Mouse (Mus musculus): Measurements from ENCODE around the gene Add1.

The Add1 gene

DNA sequence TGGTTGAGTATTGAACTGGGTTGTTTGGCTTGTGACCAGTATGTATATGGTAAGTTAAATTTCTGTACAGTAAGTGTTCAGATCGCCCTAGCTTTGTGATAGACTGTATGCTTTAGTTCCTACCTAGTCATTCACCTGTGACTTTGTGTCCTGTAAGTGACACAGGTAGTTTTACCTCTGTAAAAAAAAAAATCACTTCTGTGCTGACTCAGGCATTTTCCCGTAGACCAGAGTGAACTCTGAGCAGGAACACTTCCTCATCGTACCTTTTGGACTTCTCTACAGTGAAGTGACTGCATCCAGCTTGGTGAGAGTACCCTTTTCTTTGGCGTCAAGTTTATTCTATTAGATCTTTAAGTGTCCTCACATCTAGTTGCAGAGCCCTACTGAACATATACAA is 36.5 kb downstream of the Add1 start:
- DNase-seq = no peak

DNA sequence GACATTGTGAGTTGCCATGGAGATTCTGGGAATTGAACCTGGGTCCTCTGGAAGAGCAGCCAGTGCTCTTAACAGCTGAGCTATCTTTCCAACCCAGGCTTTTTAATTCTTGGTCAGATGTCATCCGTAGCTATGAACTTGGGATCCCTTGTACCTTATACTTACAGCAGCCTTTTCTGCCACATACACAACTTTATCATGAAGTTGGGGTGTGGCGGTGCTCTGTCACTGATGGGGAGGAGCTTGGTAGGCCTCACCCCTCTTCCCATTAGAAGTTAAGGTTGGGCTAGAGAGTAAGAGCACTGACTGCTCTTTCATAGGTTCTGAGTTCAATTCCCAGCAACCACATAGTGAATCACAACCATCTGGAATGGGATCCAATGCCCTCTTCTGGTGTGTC is 59.5 kb downstream of the Add1 start:
- DNase-seq = no peak

DNA sequence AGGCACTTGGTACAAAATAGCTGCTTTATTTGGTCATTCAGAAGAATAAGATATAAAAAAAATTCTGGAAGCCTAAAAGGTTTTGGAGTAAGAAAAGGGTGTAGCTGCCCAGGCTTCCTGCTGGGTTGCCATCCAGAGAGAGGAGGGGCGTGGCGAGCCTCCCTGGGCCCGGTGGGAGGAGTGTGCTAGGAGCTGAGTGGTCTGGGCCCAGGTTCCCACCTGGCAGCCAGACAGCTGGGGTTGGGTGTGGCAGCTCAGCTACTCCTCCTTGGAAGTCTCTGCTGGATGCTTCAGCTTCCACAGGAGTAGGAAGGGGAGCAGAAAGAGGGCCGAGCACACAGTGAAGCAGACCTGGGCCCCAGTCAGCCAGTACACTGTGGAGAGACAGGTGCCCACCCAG is 60.2 kb downstream of the Add1 start:
- DNase-seq = no peak

DNA sequence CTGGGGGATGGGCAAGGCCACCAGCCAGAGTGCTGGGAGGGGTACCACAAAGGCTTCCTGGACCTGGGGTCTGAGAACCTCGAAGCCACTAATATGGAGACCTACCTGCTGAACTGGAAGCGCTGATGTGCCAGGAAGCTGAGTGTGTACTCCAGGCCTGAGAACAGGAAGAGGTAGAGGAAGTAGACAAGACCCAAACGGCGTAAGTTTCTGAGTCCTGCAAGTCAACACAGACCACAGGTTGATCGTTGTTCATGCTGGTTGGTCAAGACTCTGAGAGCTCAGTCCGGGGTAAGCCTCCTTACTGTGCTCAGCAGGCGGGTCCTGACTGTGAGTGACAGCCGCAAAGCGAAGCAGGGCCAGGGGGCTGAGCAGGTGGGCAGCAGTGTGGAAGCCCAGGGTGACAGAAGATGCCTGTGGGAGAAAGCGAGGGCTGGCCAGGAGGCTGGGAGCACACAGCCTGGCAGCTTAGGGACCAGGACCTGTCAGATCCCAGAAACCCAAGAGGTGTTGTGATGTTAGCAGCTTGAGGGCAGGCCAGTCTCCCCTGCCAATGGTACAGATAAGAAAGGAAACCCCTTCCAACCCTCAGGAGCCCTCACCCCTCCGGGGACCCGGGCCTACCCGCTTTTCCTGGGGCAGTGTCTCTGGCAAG is 61.4 kb downstream of the Add1 start:
- DNase-seq = no peak

DNA sequence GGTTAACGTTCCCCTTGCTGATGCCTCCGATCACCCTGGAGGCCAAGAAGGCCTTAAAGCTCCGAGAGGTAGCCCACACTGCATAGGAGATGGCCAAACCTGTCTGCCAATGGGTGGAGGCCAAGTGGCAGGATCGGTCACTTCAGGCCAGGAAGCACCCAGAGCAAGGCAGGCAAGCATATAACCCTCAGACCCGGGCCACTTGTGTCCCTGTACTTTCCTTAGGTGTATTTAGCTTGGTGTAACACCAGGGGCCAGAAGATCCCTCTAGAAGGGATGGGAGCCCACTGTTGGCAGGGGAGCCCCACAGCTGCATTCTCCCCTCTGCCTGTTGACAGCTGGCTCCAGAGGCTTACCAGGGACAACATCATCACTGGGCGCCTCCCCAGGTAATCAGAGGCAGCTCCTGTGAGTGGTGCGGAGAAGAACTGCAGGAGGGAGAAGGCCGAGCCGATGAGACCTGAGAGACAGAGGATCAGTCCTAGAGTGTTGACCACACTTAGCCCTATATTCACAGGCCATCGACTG is 62.3 kb downstream of the Add1 start:
- DNase-seq = no peak

DNA sequence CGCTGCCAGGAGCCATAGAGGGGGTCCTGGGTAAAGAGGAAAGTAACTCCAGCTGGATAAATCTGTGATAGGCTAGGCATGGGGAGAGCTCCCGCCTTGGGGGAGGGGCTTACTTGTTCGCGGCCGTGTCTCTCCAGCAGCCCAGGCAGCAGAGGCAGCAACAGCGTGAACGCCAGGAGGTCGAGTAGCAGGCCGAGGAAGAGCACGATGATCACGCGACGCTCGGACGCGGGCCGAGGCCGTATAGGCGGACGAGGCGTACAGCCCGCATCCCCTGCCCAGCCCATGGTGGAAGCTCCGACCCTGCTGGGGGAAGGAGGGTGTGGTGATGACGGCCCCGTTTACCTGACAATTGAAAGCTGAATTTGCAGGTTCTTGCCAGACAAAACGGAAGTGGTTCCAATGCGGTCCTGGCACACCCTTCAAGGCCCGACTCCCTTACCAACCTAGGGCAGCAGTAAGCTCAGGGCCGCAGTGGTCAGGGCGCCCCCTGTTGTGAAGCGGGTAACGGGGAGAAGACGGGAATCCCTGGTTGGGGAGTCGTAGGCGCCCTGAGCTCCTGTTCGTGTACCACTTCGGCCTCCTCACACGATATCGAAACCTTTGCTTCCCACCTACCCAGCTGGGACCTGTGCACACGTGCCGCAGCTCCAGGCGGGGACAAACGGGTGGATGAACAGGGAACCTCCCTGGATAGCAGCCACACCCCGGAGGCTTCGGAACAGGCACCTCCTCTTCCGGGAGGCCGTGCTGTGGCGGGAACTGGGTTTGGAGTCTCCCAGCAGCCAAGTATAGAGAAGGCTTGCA is 63.2 kb downstream of the Add1 start, which contains the start of gene Mfsd10:
Gene Mfsd10 (minus strand): TSS at position 732 of the 807 bp plus-strand sequence.
- DNase-seq = peak; percentile 55 to 69

DNA sequence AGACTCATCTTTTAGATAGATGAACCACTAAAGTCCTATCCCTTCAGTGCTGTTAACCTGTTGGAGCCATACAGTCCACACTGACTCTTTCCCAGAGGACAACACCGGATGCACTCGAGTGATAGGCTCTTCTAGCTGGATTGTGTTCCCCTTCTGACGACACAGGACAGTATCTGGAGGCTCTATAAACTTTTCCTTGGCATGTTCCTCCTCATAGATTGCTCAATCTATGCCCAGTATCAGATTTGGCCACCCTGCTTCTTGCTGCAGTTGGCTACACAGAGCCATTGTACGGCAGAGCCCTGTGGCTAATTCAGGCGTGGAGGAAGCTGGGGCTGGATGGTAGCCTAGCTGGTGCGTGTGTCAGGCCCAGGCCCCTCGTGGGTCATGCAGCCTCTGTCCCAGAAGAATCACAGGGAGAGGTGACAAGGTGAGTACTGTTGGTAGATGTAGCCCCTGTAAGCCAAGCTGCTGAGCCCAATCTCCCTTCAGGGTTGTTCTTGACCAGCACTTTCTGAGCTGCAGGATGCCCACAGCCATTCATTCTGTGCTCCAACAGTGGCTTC is 64.2 kb downstream of the Add1 start:
- no peak for DNase-seq

DNA sequence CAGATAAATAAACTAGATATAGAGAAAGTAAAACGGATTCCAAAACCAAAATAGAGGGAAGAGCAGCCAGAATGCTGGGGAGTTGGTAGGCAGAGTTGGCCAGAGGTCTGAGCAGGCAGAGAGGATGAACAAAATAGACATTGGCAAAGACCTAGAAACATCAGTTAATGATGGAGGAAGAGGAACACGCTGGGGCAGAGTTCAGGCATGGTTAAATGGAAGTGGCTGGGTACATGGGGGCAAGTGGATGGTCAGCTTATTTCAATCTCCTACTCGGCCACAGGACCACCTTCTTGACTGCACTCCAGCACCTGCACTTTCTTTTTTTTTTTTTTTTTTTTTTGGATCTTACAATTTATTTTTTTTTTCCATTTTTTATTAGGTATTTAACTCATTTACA is 68.5 kb downstream of the Add1 start:
- no peak for DNase-seq

DNA sequence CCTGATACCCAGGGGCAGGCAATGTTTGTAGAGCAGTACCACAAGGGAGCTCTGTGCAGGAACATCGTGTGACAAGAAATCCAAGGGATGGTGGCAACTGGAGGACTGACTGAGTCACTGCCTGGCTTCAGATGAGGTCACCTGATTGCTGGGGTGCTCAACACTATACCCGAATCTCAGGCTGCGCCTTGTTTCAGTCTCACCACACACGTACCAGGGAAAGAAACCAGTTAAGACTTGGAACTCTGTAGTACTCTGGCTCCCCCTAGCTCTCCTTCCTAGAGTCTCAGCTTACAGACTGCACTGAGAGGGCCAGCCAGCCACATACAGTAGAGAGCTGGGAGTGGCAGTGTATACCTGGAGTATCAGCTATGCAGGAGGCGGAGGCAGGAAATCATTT is 69.5 kb downstream of the Add1 start:
- DNase-seq = peak in 1 of 2 experiments; percentile 23

DNA sequence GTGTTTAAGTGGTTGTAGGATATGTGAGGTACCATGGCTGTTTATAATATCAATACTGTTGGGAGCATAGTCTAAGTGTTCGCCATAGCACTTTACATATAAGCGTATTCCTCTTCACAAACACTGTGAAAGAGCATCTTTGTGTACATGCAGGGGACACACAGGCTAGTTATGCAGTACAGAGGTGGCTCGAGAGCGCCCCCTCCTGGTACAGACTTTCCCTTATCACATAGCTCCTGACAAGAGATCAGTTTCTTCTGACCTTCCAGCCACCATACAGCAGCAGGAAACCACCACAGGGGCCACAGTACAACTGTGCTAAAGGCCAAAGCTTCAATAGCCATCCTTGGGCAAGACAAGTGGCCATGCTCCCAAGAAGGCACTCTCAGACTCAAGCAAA is 74.1 kb downstream of the Add1 start:
- DNase-seq = peak in 1 of 2 experiments; percentile 37

DNA sequence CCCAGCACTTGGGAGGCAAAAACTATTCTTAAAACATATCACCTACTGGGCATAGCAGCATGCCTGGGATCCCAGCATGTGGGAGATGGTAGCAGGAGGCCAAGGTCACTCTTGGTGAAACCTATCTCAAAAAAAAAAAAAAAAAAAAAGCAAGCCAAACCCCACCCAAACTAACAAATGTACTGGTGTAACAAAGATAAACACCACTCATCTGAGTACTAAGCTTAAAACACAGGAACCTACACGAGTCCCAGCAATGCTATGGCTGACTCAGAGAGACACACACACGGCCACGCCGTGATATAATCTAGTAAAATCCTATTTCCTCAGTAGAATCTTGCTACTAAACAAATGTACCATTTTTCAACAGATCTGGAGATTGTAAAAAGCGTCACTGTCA is 79.5 kb downstream of the Add1 start:
- no peak for DNase-seq

DNA sequence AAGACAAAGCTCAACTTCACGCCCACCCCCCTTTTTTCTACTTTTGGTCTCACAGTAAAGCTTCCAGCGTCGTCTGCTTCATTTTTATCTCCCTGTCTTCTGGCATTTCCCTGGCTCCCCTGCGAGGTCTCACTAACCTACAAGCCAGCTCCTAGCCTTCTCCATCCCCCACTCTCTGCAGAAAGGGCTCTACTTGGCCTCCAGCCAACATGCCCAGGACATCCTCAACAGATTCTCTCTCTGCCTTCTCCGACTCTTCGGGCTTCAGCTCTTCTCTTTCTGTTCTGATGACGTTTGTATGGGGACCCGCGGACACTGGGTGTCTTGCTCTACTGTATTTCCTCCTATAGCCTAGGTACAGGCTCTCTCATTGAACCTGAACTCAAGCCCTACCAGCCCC is 81.4 kb downstream of the Add1 start:
- DNase-seq = no peak

DNA sequence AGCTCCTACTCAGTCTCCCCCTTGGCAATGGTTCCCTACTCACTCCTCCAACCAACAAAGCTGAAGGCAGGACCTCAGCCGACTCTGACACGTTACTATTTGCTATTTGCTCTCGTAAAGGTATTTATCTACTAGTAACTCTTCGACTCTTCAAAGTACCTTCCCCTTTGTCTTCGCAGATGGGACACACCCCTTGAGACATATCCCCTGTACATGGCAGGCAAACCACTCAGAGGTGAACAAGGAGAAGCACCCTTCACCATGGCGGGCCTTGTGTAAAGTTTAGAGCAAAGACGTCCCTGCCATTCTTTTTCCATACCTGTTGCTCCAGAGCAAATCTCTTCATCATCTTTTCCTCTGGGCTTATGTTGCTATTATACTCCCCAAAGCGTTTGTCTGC is 84.1 kb downstream of the Add1 start:
- no peak for DNase-seq

DNA sequence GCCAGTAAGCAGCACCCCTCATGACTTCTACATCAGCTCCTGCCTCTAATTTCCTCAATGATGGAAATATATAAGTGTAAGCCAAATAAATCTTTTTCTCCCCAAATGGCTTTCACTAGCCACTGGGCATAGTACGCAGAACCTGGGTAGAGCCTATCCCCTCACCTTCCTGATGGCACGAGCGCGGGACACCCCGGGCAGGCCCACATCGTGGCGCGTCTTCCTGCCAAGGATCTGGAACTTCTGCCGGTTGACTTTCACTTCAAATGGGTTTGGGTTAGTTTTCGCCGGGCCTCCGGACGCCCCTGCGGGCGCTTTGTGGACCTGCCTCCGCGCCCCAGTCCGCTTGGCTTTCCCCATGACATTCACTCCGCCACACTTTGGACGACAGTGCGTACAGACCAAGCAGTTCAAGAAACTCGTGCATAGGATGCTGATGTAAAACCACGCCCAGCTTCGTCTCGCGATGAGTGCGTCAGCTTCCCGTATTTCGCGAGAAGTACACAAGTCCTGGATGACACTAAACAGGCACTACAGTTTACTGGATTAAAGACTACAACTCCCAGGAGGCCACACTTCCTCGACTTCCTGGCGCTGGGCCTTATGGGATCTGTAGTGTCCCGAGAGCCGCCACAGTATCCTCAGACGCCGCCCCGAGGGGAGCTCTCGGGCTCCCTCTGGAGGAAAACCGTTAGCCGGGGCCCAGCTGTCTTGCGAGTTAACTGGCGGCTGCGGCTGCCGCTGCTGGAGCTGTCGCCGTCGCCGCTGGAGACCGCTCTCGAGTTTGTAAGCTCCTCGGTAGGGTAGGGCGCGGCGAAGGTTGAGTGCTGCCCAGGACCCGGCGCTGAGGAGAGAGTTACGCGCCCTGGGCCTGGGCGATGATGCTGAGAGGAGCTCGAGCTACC is 86.5 kb downstream of the Add1 start, which contains the start of the genes Nop14 and Grk4:
Gene Nop14 (minus strand): TSS at position 463 of the 905 bp plus-strand sequence.
Gene Grk4 (plus strand): TSS at position 694 of the 905 bp plus-strand sequence.
- peak; percentile 98 to 100 for DNase-seq

DNA sequence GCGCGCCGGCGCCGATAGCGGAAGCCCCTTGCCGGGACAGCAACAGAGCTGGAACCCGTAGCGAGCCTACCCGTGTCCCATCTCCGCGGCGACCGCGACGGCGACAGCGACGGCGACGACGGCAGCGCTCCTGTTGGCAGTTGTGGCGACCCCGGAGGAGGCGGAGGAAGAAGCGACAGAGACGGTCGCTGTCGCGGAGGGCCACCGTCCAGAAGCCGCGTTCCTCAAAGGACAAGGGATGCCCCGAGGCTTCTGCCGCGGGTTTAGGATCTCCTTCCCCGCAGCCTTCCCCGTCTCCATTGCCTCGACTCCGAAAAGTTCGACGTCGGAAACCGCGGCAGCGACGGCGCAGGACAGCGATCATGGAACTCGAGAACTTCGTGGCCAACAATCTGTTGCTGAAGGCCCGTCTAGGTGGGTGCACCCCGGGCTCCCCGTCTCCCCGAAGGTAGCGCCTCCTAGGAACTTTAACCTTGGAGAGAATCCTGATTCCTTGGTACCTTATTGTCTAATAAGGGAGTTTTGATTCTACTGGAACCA is 87.2 kb downstream of the Add1 start:
- no peak for DNase-seq

DNA sequence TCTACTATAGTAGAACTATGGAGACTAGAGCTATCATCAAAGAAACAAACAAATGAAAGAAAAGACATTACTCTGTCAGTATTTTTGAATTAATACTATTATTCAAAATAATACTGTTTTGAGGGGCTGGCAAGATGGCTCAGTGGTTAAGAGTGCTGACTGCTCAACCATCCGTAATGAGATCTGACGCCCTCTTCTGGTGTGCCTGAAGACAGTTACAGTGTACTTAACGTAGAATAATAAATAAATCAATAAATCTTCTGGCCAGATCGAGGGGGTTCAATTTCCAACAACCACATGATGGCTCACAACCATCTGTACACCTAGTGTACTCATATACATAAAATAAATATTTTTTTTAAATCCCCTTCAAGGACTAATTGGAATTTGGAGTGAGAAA is 88.4 kb downstream of the Add1 start:
- DNase-seq = no peak

DNA sequence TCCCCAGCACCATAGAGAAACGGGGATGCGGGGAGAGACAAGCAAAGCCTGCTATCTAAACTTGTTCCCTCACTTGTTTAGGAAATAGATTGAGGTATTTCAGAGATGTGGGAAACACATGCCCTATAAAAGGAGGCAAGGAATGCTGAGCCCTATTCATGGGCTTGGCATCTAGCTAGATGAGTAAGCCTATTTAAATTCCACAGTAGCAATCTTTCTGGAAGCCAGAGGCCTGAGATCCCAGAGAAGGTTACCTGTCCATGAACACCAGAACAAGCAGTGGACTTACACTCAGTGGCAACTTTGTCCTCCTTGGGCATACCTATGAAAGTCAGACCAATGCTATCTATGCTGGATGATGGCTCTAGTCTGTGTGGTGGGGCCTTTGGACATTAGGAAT is 89.8 kb downstream of the Add1 start:
- no peak for DNase-seq

DNA sequence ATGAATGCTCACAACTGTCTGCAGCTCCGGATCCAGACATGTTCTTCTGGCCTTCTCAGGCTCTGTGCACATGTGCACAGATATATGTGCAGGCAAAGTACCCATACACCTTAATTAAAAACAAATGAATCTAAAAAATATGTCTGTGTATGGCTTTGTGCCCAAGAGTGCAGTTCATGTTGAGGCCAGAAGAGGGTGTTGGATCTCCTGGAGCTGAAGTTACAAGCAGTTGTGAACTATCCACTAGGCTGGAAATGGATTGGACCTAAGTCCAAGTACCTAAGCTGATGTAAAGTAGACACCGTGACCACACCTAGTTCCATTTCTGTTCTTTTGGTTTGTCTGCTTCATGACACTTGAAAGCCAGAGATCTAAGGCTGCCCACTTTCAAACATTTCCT is 96.0 kb downstream of the Add1 start:
- no peak for DNase-seq

DNA sequence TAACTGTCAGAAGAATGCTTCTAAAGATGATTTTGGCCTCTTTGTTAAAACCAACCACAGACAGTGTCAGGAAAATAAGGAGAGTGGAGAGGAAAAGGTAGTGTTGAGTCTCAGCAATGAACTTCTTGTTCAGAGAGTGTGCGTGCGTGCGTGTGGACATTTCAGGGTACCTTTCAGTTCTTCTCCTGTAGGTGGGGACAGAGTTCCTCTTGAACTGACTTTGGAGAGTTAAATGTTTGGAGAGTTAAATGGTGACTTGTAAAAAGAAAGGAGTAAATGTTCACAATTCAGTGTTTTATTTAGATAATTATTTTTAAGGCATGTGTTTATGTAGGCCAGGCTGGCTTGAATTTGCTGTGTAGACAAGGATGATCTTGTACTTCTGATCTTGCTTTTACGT is 96.8 kb downstream of the Add1 start:
- no peak for DNase-seq

All from thymus, adult 18-20 months (tissue).